Mouse (Mus musculus): ENCODE data around the gene Plpp2.

Plpp2 gene

DNA sequence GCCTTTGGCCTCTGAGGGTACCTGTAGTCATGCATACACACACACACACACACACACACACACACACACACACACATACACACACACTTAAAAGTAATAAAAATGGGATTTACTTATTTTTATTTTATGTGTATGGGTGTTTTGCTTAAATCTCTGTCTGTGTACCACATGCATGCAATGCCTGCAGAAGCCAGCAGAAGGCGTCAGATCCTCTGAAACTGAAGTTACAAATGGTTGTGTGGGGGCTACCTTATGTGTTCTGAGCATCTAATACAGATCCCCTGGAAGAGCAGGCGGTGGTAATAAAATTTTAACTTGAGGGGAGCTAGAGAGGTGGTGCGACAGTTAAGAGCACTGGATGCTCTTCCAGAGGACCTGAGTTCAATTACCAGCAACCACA lies 5.5 kb downstream of the Plpp2 start:
- DNase-seq = no peak

- no peak for DNase-seq
Measured at GRCm38 (mm10) chr10:79527453-79527845, 6.1 kb downstream of the Plpp2 start.

DNA sequence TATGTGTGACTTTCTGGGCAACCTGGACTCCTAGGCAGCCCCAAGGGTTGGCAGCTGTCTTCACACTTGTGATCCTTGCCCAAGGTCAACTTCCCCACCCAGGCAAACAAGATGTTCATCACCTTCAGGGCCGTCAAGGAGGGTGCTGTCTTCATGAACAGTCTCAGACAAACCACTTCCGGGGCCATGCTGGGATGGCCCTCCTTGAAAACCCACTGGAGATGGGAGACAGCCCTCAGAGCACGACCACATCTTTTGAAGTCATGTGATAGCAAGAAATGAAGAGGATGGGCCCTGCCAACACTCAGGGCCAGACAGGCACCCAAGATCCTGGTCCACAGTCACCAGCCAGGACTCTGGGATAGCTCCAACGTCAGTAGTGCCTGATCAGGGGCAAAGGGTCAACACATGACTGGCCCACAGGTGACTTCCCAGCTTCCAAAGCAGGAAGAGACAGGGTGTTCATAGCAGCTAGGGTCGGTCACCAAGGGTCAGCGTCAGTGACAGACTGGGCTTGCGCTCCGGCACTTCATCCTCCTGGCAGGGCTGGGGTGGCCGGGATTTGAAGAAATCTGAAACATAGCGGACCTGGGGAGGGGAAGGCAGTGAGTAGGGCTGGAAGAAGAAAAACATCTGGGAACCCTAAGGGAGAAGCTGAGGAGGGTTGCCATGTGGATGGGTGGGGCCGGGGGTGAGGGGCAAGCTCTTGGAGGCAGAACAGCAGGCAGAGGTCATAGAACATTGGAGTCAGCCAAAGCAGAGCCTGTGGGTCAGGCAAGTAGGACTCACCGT lies 6.7 kb downstream of the Plpp2 start:
- DNase-seq = no peak

GRCm38 (mm10) chr10:79525456-79526325 lies 7.9 kb downstream of the Plpp2 start:
- DNase-seq = peak; percentile 46 to 48

DNA sequence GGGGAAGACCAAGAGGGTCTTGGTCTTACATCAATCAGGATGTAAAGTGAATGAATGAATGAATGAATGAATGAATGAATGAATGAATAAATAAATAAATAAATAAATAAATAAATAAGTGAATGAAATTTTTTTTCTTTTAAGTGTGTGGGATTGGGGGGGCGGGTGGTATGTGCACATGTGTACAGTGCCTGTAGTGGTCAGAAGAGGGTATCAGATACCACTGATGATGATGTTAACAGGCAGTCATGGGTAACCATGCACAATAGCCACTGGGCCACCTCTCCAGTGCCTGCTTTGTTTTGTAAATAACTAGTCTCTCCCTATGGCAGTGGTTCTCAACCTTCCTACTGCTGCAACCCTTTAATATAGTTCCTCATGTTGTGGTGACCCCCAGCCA lies 9.2 kb downstream of the Plpp2 start:
- DNase-seq = no peak

GRCm38 (mm10) chr10:79506709-79507108 lies 26.9 kb downstream of the Plpp2 start:
- no peak for DNase-seq

DNA sequence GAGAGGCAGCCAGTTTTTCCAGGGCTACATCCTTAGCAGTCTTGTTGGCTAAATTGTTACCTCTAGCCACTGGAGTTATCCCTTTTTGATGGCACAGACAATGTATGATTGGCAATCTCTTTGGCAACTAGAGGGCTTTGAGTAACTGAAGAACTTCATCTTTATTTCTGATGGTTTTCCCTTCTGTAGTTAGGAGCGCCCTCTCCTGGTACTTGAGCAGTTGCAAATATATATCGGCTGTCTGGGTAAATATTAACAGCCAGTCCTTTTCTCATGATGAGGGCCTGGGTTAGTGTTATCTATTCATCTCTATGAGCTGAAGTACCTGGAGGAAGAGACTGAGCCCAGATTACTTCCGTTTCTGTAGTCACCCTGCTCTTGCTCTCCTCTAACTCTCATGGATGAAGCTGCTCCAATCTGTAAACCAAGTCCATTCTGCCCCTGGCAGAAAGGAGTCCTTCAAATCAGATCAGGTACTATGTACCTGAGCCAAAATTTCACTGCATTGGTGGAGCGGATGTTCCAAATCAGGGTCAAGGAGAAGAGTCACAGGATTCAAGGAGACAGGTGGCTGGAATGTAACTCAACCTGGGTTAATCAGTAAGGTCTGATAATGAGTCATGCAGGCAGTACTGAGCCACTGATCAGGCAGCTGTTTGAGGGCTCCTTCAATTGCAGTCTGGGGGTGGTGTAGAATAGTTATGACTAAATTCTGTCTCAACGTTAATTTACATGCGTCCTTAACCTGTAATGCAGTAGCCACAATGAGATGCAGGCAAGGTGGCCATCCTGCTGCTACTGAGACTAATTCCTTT lies 30.6 kb downstream of the Plpp2 start:
- peak; percentile 10 to 13 for DNase-seq

DNA sequence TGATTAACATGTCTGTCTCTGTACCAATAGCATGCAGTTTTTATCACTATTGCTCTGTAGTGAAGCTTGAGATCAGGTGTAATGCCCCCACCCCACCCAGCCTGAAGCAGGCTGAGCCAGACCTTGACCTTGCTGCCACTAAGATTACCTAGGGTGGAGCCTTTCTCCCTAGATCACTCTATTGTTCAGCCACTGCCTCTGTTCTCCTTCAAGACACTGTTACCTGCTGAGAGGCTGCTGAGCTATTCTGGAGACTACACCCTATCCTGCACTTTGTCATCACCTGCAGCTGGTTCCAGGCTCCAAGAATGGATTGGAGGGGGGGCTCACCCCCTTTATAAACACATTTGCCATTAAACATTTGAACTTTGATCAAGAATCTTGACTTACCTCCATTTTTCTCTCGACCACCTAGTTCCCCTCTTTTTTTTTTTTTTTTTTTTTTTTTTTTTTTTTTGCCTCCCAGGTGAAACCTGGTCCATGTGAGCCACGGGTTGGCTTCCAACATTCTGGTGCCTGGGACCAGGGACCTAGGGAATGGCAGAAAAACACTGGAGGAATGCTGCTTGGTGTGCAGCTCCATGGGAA lies 36.8 kb downstream of the Plpp2 start:
- DNase-seq = no peak

- DNase-seq = peak in 1 of 2 experiments; percentile 3
Measured at GRCm38 (mm10) chr10:79495886-79496285, 37.7 kb downstream of the Plpp2 start.

All from cerebellum, postnatal 10 days (tissue).